28 mouse cellular contexts compared by ENCODE assay signal in genomic region chr6:101521316-101521715, GRCm38 (mm10).
A peak's percentile ranks its signal among the peaks of the same experiment; 100 is the strongest.
DNase-seq lines count a peak whose midpoint lies in the region; ATAC-seq and TF ChIP-seq lines count a peak whose summit lies in the region.
"Had no signal": no experiment of that assay in that cellular context is flagged by ENCODE, and none has a peak within 500 bp of the region (broad histone marks: within the 10 kb centered on the region; RNA-seq: fewer than 3 reads in every experiment).

No protein-coding gene starts in this region.

- no peak for DNase-seq in frontal cortex, postnatal 10 days (ENCODE audit: low spot score in 2 of 2)
- peak in 1 of 2 experiments; percentile 35 for DNase-seq in left cerebral cortex, adult 2 months (ENCODE audit: extremely low spot score in 1 of 2, low spot score in 2 of 2)
- DNase-seq in left cerebral cortex, postnatal 14 days (ENCODE audit: low spot score in 2 of 2): no peak
- peak; percentile 84 for DNase-seq in 3T3-L1 (ENCODE audit: low read depth, low spot score)
- DNase-seq in brain, adult 2 months (ENCODE audit: low read depth, low spot score): peak; percentile 60
- no peak for DNase-seq in urinary bladder, postnatal 14 days (ENCODE audit: low spot score)
- DNase-seq: adrenal gland, adult 8-10 months; cerebellum, adult 11-12 months; cerebellum, postnatal 10 days; gastrocnemius, postnatal 10 days; kidney, adult 2 months; kidney, postnatal 36 days; layer of hippocampus, postnatal 36 days; liver, embryonic 13.5 days; lung, adult 18-20 months; lung, postnatal 4 days; thymus, postnatal 14 days had no signal

- WGBS in intestine, embryonic 15.5 days: 92% methylated on average over 6 of the region's 6 CpGs

- TF ChIP-seq CTCF in left cerebral cortex, adult 2 months (IDR thresholded peaks at IDR 0.05): no peak

- no peak overlapping the region for H3K9ac ChIP-seq in intestine, embryonic 15.5 days
- H3K9ac ChIP-seq: forebrain, embryonic 13.5 days; heart, embryonic 15.5 days; limb, embryonic 15.5 days; liver, embryonic 13.5 days; midbrain, embryonic 13.5 days; stomach, embryonic 15.5 days had no signal

- peak overlapping the region; percentile 28; the same call in 1 of the 2 replicates for H3K27ac ChIP-seq in left cerebral cortex, adult 2 months
- no peak overlapping the region for H3K27ac ChIP-seq in intestine, embryonic 15.5 days
- H3K27ac ChIP-seq: forebrain, embryonic 13.5 days; heart, embryonic 15.5 days; limb, embryonic 10.5 days; limb, embryonic 15.5 days; liver, embryonic 13.5 days; midbrain, embryonic 13.5 days; stomach, embryonic 15.5 days had no signal

- no peaks in the 10 kb centered on the region for H3K36me3 ChIP-seq in intestine, embryonic 15.5 days
- H3K36me3 ChIP-seq: heart, embryonic 15.5 days; limb, embryonic 10.5 days; limb, embryonic 15.5 days; liver, embryonic 13.5 days; midbrain, embryonic 13.5 days; stomach, embryonic 15.5 days had no signal

- H3K4me1 ChIP-seq in intestine, embryonic 15.5 days (replicated peaks): peaks cover 8% of the 10 kb centered on the region
- H3K4me1 ChIP-seq: liver, embryonic 13.5 days; megakaryocyte, embryonic 14.5 days; midbrain, embryonic 13.5 days had no signal

- H3K9me3 ChIP-seq in intestine, embryonic 15.5 days: no peaks in the 10 kb centered on the region
- H3K9me3 ChIP-seq: forebrain, embryonic 13.5 days; heart, embryonic 15.5 days; limb, embryonic 10.5 days; limb, embryonic 15.5 days; liver, embryonic 13.5 days; midbrain, embryonic 13.5 days; stomach, embryonic 15.5 days had no signal

- intact Hi-C loops in left cerebral cortex, adult 2 months (cut with DNase I): loop anchor here (5.0 kb wide), 1 partner anchor 94 kb away; no protein-coding TSS in a partner anchor
- intact Hi-C loops in left cerebral cortex, postnatal 14 days (cut with DNase I): no loop called here

- H3K4me2 ChIP-seq in intestine, embryonic 15.5 days (replicated peaks): no peak overlapping the region
- H3K4me2 ChIP-seq: forebrain, embryonic 13.5 days; heart, embryonic 15.5 days; limb, embryonic 15.5 days; liver, embryonic 13.5 days; midbrain, embryonic 13.5 days; stomach, embryonic 15.5 days had no signal

- ATAC-seq in frontal cortex, adult (ENCODE audit: low TSS enrichment): peak; percentile 85
- no peak for ATAC-seq in intestine, embryonic 15.5 days
- ATAC-seq: forebrain, embryonic 13.5 days; hindbrain, embryonic 16.5 days; lung, postnatal 0 days; midbrain, embryonic 13.5 days had no signal

- H3K27me3 ChIP-seq in intestine, embryonic 15.5 days (replicated peaks): no peaks in the 10 kb centered on the region
- H3K27me3 ChIP-seq: forebrain, embryonic 13.5 days; heart, embryonic 15.5 days; limb, embryonic 15.5 days; liver, embryonic 13.5 days; megakaryocyte, embryonic 14.5 days; midbrain, embryonic 13.5 days; stomach, embryonic 15.5 days had no signal

- H3K4me3 ChIP-seq in left cerebral cortex, adult 2 months: no peak overlapping the region
- H3K4me3 ChIP-seq in intestine, embryonic 15.5 days (replicated peaks): no peak overlapping the region
- H3K4me3 ChIP-seq: forebrain, embryonic 13.5 days; heart, embryonic 15.5 days; limb, embryonic 10.5 days; limb, embryonic 15.5 days; liver, embryonic 13.5 days; megakaryocyte, embryonic 14.5 days; midbrain, embryonic 13.5 days; stomach, embryonic 15.5 days had no signal

Comparison
In these comparisons a context has a peak if more than half of its experiments do, and no peak if none do; other contexts are left out.
1. DNase-seq: peak in 3T3-L1 (single experiment) and brain, adult 2 months (single experiment); none in frontal cortex, postnatal 10 days (0 of 2), left cerebral cortex, postnatal 14 days (0 of 2) and urinary bladder, postnatal 14 days (single experiment).